Mouse (Mus musculus): Measurements from ENCODE around the gene Anapc16. TPM values are rescaled to one million over a fixed set of nuclear protein-coding genes. Genes with fewer than 3 reads are reported as not detected.

The Anapc16 gene
- polyA plus RNA-seq, 1 experiment = 41.3 TPM

- no peak overlapping the region for H3K4me3 ChIP-seq (ENCODE audit: control insufficient read depth, low read depth, low read length)
- H3K27me3 ChIP-seq (ENCODE audit: control insufficient read depth, insufficient read depth, low read length) = no peaks in the 10 kb centered on the region
- H3K36me3 ChIP-seq (ENCODE audit: control insufficient read depth, insufficient read depth, low read length) = no peaks in the 10 kb centered on the region
- TF ChIP-seq POLR2A (IDR thresholded peaks at IDR 0.05; ENCODE audit: control insufficient read depth, low read depth, low read length) = no peak
- no peak for TF ChIP-seq CTCF (IDR thresholded peaks at IDR 0.05; ENCODE audit: control insufficient read depth, insufficient read depth, insufficient replicate concordance, low read depth, low read length)
- H3K4me1 ChIP-seq (ENCODE audit: control insufficient read depth, insufficient read depth, low read length) = peaks cover 13% of the 10 kb centered on the region
- peak overlapping the region; percentile 37 for H3K27ac ChIP-seq (ENCODE audit: control insufficient read depth, insufficient read depth, low read depth, low read length)
Observed at GRCm38 (mm10) chr10:59972999-59973398, 29.9 kb downstream of the Anapc16 start.

DNA sequence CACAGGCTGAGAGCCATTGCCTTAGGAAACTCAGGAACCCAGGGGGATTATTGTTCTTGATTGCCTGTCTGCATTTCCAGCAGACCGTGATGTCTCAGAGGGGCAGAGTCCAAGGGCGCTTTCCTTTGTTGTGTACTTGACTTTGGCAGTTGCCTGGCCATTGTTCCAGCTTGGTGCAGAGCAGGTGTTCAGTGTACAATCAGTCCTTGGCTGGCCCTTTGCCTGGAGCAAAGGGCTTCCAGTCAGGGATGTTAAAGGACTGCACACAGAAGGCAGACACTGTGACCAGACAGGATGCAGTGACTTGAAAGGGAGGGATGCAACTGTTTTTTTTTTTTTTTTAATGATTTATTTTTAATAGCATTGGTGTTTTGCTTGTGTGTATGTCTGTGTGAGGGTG lies 30.4 kb downstream of the Anapc16 start:
- Histone ChIP-seq H3K36me3 (ENCODE audit: control insufficient read depth, insufficient read depth, low read length) (no peaks in the 10 kb centered on the region), H3K27me3 (ENCODE audit: control insufficient read depth, insufficient read depth, low read length) (no peaks in the 10 kb centered on the region), H3K27ac (ENCODE audit: control insufficient read depth, insufficient read depth, low read depth, low read length) (no peak overlapping the region; the same call in 1 of the 2 replicates), H3K4me1 (ENCODE audit: control insufficient read depth, insufficient read depth, low read length) (peaks cover 13% of the 10 kb centered on the region), H3K4me3 (ENCODE audit: control insufficient read depth, low read depth, low read length) (no peak overlapping the region)
- TF ChIP-seq POLR2A (IDR thresholded peaks at IDR 0.05; ENCODE audit: control insufficient read depth, low read depth, low read length) = no peak
- no peak for TF ChIP-seq CTCF (IDR thresholded peaks at IDR 0.05; ENCODE audit: control insufficient read depth, insufficient read depth, insufficient replicate concordance, low read depth, low read length)

GRCm38 (mm10) chr10:59971813-59972212 lies 31.1 kb downstream of the Anapc16 start:
- Histone ChIP-seq H3K4me1 (ENCODE audit: control insufficient read depth, insufficient read depth, low read length) (peaks cover 15% of the 10 kb centered on the region), H3K27me3 (ENCODE audit: control insufficient read depth, insufficient read depth, low read length) (no peaks in the 10 kb centered on the region), H3K27ac (ENCODE audit: control insufficient read depth, insufficient read depth, low read depth, low read length) (no peak overlapping the region), H3K36me3 (ENCODE audit: control insufficient read depth, insufficient read depth, low read length) (no peaks in the 10 kb centered on the region), H3K4me3 (ENCODE audit: control insufficient read depth, low read depth, low read length) (no peak overlapping the region)
- no peak for TF ChIP-seq POLR2A (IDR thresholded peaks at IDR 0.05; ENCODE audit: control insufficient read depth, low read depth, low read length)
- TF ChIP-seq CTCF (IDR thresholded peaks at IDR 0.05; ENCODE audit: control insufficient read depth, insufficient read depth, insufficient replicate concordance, low read depth, low read length) = no peak

GRCm38 (mm10) chr10:59970450-59971062 lies 32.4 kb downstream of the Anapc16 start:
- no peaks in the 10 kb centered on the region for H3K36me3 ChIP-seq (ENCODE audit: control insufficient read depth, insufficient read depth, low read length)
- no peaks in the 10 kb centered on the region for H3K27me3 ChIP-seq (ENCODE audit: control insufficient read depth, insufficient read depth, low read length)
- H3K4me1 ChIP-seq (ENCODE audit: control insufficient read depth, insufficient read depth, low read length) = peaks cover 15% of the 10 kb centered on the region
- H3K27ac ChIP-seq (ENCODE audit: control insufficient read depth, insufficient read depth, low read depth, low read length) = peak overlapping the region; percentile 82
- H3K4me3 ChIP-seq (ENCODE audit: control insufficient read depth, low read depth, low read length) = no peak overlapping the region; the same call in 1 of the 2 replicates
- TF ChIP-seq CTCF (IDR thresholded peaks at IDR 0.05; ENCODE audit: control insufficient read depth, insufficient read depth, insufficient replicate concordance, low read depth, low read length) = no peak

DNA sequence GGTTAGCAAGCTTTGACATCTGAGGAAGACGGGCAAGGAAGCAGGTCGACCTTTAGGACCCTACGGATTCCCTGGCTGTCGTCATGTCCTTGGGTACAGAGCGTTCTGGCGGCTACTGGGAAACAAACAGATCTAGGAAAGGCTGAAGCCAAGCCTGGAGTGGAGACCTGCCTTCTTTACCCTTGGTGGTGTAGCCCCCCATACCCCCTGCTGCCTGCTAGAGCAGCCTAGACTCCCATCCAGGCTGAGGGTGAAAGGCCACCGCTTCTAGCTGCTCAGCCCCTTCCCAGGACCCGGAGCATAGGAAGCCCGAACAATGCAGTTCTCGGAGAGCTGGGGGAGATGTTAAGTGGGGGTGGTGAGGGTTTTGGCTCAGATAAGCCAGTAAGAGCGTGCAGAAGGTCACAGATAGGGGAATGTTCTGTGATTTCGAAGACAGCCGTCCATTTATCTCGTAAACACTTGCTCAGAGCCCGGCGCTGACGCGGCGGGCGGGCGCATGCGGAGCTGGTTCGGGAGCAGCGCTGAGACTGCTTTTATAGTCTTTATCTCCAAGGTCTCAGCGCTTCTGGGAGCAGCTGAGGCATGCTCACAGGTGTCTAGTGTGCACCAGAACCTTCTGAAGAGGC lies 33.0 kb downstream of the Anapc16 start:
- H3K4me3 ChIP-seq (ENCODE audit: control insufficient read depth, low read depth, low read length) = peak overlapping the region; percentile 49
- H3K36me3 ChIP-seq (ENCODE audit: control insufficient read depth, insufficient read depth, low read length) = no peaks in the 10 kb centered on the region
- TF ChIP-seq POLR2A (IDR thresholded peaks at IDR 0.05; ENCODE audit: control insufficient read depth, low read depth, low read length) (no peak; the same call in 1 of the 2 replicates), CTCF (IDR thresholded peaks at IDR 0.05; ENCODE audit: control insufficient read depth, insufficient read depth, insufficient replicate concordance, low read depth, low read length) (no peak)
- H3K4me1 ChIP-seq (ENCODE audit: control insufficient read depth, insufficient read depth, low read length) = peaks cover 13% of the 10 kb centered on the region
- peak overlapping the region; percentile 82 for H3K27ac ChIP-seq (ENCODE audit: control insufficient read depth, insufficient read depth, low read depth, low read length)
- H3K27me3 ChIP-seq (ENCODE audit: control insufficient read depth, insufficient read depth, low read length) = no peaks in the 10 kb centered on the region

- no peaks in the 10 kb centered on the region for H3K36me3 ChIP-seq (ENCODE audit: control insufficient read depth, insufficient read depth, low read length)
- H3K4me3 ChIP-seq (ENCODE audit: control insufficient read depth, low read depth, low read length) = no peak overlapping the region
- no peaks in the 10 kb centered on the region for H3K27me3 ChIP-seq (ENCODE audit: control insufficient read depth, insufficient read depth, low read length)
- TF ChIP-seq POLR2A (IDR thresholded peaks at IDR 0.05; ENCODE audit: control insufficient read depth, low read depth, low read length) (no peak), CTCF (IDR thresholded peaks at IDR 0.05; ENCODE audit: control insufficient read depth, insufficient read depth, insufficient replicate concordance, low read depth, low read length) (no peak)
- H3K27ac ChIP-seq (ENCODE audit: control insufficient read depth, insufficient read depth, low read depth, low read length) = peak overlapping the region; percentile 47; the same call in 1 of the 2 replicates
- peaks cover 13% of the 10 kb centered on the region for H3K4me1 ChIP-seq (ENCODE audit: control insufficient read depth, insufficient read depth, low read length)
Observed at GRCm38 (mm10) chr10:59967309-59967942, 35.5 kb downstream of the Anapc16 start.

DNA sequence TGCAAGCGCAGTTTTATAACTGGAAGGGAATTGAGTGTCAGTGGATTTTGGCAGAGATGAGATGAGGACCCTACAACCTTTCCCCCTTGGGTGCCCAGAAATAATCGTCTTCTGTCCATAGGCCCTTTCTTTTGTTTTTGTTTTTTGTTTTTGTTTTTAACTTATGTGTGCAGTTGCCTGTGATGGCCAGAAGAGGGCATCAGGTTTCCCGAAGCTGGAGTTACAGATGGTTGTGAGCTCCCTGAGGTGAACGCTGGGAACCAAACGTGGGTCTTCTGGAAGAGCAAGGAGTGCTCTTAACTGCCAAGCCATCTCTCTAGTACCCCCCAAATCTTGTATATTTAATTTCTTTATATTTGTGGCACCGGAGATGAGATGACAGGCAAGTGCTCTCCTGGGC lies 36.2 kb downstream of the Anapc16 start:
- TF ChIP-seq CTCF (IDR thresholded peaks at IDR 0.05; ENCODE audit: control insufficient read depth, insufficient read depth, insufficient replicate concordance, low read depth, low read length) = peak; percentile 23; the same call in 1 of the 2 replicates
- TF ChIP-seq POLR2A (IDR thresholded peaks at IDR 0.05; ENCODE audit: control insufficient read depth, low read depth, low read length) = no peak
- H3K27me3 ChIP-seq (ENCODE audit: control insufficient read depth, insufficient read depth, low read length) = no peaks in the 10 kb centered on the region
- H3K36me3 ChIP-seq (ENCODE audit: control insufficient read depth, insufficient read depth, low read length) = no peaks in the 10 kb centered on the region
- H3K27ac ChIP-seq (ENCODE audit: control insufficient read depth, insufficient read depth, low read depth, low read length) = no peak overlapping the region
- no peak overlapping the region for H3K4me3 ChIP-seq (ENCODE audit: control insufficient read depth, low read depth, low read length)
- peaks cover 13% of the 10 kb centered on the region for H3K4me1 ChIP-seq (ENCODE audit: control insufficient read depth, insufficient read depth, low read length)
